Mouse (Mus musculus) CD4-positive, CD25-positive, alpha-beta regulatory T cell, adult 2 months (primary cell): Measurements from ENCODE around the gene Cerk.
"Not testable (repeated sequence)": the region's sequence is repeated elsewhere in the genome, so short reads cannot be mapped to it uniquely, and the experiment has no call there.

ENCODE experiments used
- DNase-seq: peaks from one replicate; pipeline ENCODE4 v3.0.0-alpha.2; 2012; ENCODE audit warnings: low read depth, low spot score

Cerk gene

DNA sequence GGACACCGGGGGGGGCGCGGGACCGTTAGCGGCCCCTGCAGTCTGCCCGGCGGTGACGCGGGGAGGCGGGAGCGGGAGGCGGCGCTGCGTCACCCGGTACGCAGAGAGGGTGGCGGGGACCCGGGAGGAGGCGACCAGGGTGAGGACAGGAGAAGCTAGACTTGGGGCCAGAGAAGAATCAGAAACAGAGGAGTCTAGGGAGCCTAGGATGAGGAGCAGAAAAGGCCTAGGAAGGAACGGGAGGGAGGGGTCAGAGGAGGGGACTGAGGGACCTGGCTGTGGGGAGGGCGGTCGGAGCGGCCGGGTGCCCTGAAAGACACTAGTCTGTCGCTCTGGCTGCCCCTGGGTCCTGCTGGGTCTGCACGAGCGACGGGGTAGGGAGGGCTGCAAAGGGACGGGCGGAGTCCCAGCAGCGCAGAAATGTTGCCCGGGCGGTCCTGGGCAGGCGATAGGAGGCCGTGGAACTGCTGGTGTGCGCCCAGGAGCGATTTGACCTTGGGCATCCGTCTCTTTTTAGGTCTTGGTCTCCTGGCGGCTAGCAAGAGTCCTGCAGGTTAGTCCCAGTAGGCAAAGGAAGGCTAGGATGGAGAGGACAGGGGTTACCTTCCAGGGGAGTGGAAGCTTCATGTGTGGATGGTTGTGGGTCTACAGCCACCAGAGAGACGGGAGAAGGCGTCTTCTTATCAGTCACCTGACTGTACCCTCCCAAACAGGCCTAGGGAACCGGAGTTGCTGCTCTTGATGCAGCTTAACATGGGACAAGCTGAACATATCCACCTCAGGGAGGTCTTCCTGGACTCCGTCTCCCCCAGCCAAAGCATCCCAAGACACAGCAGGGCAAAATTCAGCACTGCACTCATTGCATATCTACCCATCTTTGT, at the start of gene Cerk:
Gene Cerk (minus strand): TSS at position 453 of the 881 bp plus-strand sequence.
- DNase-seq = peak; percentile 81

DNA sequence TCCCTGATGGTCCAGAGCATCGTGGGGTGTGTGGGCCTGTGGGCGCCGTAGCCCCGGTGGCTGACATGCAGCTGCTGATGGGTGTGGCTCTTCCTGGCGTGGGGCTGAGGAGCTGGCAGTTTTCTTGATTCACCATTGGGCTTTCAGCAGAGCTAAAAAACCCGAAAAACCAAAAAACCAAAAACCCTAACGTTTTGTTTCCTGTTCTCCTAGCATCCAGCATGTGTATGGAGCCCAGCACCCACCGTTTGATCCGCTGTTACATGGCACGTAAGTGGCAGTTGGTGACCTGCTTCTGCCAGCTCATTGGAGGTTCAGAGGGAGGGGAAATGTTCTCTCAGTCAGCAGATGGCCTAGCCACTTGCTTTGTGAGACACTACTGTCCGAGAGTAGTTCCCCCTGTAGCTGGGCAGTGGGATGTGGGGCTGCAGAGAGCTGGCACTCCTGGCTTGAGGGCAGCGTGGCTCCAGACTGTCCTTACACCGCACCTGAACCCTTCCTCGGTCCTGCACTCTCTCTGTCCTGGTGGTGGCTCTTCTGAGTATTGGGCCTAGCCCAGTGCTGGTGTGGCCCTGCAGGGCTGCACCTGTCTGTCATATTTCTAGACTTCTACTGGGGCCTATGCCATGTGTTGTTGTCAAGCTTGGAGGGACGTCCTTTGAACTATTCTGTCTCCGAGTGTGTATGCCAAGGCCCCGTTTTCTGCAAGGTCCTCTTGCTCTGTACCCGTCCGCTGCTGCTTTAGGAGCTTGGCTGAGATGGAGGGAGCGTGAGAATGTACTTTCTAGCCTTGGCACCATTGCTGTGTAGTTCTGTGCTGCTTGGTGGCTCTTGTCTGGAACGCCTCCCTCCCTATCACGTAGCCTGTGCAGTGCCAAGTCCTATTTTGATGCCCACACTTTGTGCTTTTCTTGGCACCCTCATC, 48.8 kb upstream of the Cerk start:
- DNase-seq = no peak

DNA sequence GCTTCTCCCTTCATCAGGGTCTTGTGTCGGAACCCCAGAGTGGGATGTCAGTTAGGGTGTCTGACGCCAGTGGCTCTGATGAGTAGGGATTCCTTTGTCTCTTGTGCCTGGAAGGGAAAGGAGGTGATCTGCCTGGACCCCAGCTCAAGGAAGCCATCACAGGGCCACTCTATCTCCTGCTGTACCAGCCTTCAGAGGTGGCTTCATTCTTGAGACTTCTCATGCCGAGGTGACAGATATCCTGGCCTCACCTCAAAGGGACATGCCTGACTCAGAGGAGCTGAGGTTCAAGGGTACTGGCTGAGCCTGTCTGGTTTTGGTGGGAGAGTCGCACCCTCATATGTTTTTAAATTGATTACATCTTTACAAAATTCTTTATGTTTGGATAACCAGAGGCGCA, 48.1 kb upstream of the Cerk start:
- DNase-seq = no peak

DNA sequence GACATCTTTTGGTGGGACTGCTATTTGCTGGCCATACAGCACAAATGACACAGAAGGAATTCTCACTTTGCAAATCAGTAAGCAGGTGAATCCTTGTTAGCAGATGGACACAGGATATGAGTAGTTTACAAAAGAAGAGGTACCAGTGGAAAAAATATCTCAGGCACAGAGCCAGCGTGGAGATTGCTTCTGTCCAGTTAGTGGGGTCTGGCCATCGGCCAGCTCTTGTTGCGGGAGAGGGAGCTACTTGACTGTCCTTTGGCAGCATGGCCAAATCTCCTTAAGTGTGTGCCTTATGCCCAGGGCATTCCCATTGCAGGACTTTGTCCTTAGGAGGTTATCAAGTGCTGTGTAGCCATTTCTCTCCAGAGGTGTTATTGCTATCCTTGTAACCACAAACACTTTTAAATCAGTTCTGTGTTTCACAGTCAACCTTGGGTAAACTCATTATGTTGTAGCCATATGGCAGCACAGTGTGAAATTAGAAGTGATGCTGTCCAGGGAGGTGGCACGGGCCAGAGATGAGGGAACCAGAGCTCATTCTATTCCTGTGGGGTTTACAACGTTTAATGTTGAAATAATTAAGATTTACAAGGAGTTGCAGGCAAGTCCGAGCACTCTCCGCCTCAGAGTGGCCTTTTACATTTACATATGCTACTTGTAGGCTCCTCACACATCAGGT, 46.0 kb upstream of the Cerk start:
- DNase-seq = no peak

DNA sequence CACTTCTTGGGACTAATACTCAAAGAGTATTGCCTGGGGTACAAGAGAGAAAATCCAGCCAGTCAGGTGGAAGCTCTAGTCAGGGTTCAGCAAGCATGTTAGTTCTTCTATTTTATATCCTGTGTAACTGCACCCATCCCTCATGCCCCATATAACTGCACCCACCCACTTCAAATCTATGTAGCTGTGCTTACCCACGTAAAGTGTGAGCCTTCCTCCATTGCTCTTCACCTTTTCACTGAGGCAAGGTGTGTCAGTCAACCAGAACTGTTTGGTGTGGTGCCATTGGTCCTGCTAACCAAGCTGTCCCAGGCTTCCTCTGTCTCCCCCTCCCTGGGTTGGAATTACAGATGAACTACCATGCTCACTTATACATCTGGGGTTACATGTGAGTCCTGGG, 45.2 kb upstream of the Cerk start:
- no peak for DNase-seq

DNA sequence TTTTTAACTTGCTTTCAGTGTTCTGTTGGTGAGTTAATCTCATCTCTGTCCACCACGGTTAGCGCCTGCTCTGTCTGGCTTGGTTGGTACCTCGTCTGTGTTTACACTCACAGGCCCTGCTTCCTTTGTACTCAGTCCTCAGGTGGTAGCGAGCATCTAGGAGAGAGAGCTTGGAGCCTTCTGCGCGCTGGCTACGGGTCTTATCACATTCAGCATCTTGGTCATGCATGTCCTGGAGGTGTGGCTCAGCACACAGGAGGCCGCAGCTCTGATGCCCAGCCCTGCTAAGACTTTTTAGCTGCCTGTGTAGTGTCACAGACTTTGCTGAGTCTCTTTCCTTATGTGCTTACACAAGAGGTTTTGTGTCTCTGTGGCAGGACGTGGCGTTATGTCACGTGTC, 43.7 kb upstream of the Cerk start:
- DNase-seq = no peak

DNA sequence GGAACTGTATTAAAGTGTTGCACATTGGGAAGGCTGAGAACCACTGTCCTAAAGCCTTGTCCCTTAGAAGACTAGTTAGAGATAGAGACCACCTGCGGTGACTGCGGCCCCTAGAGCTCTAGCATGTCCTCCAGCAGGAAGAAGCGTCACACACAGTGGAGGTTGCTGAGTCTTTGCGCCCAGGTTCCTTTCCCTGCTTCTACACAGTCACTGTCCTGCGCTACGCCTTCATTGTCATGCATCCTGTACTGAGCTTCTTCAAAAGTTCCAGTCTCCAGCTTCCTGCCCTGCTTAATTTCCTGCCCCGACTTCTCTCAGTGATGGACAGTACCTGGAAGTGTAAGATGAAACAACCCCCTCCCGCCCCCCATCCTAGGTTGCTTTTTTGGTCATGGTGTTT, 43.1 kb upstream of the Cerk start:
- no peak for DNase-seq

DNA sequence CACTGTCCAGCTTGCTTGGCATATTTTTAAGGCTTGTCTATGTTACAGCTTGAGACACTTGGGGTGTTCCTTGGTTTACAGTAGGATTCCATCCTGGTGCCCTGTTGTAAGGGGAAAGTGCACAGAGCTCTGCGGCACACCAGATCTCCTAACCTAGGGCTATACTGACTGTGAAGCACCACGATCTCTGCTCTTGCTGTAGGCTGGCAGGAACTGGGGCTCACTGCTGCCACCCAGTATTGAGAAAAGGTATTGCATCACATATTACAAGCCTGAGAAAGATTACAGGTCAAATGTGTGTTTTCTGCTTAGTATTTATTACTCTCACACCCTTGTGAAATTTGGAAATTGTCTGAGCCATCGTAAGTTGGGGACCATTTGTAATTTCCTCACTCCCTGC, 42.2 kb upstream of the Cerk start:
- DNase-seq = peak; percentile 82

DNA sequence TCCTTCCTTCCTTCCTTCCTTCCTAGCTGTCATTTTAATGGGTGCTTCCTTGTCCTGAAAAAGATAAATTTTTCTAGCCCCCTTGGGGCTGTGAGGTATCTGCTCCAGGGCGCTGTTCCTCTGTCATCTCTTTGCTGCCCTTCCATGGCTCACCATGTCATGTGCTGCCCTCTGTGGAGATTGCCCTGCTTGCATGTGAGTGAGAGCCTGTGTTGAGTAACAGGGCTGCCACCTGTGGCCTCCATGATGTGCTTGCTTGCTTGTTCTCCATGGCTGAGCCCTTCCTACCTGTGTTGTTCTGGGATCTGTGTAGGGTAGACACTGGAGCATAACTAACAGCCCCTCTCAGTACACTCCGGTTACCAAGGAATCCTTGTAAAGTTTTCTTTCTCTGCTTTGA, 41.0 kb upstream of the Cerk start:
- DNase-seq = no peak

DNA sequence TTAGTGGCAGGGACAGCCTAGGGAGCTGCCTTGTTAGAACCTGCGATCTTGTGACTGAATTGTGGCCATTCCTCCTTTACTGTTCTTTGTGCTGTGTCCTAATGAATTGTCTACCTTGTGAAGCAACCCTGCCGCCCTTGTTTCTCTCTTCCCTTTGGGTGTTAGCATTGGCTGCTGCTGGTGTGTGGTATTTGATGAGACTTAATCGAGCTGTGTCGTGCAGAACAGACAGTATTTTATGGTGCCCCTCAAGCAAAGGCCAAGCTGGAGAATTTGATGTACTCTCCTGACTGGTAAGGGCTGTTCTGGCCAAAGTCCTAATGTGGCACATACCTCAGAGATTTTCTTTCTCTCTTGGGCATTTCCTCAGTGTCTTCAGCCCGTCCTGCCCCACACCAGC, 40.3 kb upstream of the Cerk start:
- DNase-seq = no peak

DNA sequence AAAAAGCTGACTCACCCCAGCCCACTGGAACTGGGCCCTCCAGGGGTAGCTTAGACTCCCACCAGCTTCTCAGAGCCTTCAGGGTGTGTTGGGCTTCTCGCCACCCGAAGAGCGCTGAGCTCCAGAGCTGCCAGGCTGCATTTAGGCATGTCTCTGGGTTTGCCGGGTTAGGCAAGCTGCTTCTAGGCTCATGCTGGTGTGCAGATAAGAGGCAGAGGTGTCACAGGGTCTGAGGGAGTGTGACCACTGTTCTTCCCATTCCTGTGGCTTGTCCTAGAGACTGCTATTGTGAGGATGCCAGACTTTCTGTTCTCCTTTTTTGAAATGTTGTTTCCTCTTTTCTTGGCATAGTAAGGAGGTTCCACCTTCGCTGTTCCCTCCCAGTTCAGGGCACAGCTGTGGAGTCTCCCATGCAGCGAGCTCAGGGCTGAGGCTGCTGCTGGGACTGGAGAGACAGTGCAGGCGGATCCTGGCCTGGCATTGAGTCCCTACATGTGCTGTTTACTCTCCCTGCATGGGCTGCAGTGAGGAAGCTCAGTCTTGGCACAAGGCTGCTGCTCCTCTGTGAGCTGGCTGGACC, 39.1 kb upstream of the Cerk start:
- no peak for DNase-seq

DNA sequence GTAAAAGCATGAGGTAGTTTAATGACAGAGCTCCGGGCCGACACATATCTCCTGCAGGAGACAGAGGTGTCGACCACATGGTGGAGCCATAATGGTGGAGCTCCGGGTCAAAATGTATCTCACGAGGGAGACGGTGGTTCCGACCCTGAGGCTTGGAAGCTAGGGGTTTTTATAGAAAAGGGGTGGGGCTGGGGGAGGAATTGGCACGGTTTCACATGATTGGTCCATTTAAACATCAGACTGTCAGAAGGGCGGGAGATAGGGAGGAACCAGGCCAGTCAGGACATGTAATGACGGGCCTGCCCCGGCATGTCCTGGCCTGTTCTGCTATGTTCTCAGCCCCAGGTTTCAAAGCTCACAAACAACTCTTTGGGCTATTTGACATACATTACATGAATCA, 36.0 kb upstream of the Cerk start:
- not testable (repeated sequence) for DNase-seq

DNA sequence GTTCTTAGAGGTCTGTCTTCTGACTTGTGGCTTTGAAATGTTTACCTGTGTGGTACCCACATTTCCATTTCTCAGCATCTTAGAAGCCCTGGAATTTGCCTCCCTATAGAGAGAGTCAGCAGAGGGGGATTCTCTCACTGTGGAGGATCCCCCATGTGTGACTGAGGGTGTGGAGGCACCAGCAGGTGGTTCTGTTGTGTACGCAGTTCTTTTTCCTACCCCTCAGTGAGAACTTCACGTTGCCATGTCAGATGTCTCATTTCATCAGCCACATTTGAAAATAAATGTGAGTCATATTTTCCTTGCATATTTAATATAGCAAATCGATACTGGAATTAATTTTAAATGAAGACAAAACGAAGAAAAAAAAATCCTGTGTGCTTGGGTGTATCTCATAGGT, 35.4 kb upstream of the Cerk start:
- DNase-seq = no peak

DNA sequence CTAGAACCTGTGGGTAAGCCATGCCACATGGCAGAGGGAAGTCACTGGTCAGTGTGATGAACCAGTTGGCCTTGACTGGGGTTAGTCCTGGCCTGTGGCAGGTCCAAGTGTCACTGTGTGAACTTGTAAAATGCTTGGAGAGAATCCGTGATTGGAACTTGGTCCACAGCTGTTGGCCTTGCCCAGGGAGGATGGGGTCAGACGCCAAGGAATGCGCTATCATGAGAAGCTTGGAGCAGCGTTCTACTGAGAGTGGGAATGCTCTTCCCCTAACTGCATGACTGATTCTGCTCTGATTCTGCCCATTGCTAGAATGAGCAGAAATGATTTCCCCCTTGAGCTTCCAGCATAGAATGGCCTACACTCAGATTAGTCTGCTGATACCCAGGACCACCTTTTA, 34.8 kb upstream of the Cerk start:
- DNase-seq = no peak

DNA sequence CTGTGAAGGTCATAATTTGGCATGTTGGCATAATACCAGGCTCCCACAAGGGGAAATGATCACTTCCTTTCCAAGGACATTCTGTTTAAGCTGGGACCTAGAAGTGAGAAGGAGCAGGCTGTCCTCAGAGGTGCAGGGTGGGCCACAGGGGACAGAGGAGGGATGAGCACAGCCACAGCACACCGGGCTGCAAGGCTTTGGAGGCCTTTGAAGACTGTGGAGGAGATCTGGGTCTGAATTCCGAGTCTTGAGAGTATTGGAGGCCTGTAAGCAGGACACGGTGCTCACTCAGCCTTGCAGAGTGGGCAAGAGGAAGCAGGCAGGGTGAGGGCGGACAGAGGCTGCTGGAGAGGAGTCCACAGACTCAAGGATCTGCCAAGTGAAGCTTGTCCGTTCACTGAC, 34.3 kb upstream of the Cerk start:
- no peak for DNase-seq

DNA sequence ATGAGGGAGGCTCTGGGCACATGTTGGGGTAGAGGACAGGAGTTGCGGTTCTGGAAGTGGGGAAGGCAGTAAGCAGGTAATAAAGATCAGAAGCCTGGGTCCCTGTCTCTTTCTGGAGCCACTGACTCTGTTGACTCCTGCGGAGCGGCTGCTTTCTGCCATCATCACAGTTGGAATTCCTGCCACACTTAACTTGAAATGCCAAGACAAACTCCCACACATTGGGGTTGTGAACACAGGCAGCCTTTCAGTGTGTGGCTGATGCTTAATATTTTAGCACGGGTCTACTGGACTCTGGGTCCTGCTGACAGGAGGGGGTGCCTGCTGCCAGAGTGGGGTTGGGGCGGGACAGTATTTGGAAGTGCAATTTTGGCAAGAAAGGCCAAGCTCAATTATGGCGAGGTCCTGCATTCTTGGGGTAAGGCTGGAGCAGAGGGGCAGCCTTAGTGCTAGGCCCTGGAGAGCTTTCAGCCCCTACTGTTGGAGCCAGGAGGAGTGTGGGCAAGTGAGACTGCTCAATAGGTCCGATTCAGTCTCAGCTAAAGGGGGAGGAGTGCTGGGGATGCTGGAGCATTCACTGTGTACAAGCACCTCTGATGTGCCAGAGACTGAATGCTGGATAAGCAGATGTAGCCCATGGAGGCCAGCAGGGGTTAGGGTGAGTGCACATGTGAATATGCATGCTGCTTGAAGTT, 33.7 kb upstream of the Cerk start:
- DNase-seq = no peak

DNA sequence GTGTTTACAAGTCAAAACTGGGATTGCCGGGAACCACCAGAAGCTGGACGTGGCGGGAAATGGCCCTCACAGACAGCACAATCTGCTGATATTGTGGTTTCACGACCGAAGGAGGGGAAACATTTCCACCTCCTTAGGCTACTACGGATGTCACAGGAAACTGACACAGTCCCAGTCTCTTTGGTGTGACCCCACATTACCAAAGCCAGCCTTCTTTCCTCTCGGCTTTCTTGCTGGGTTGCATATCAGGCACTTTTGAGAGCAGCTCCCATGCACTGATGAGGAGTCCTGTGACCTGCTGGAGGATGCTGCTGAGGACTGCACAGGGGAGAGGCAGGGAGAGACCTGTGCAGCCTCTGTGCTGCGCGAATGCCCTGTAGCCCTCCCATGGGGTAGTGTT, 30.7 kb upstream of the Cerk start:
- not testable (repeated sequence) for DNase-seq

DNA sequence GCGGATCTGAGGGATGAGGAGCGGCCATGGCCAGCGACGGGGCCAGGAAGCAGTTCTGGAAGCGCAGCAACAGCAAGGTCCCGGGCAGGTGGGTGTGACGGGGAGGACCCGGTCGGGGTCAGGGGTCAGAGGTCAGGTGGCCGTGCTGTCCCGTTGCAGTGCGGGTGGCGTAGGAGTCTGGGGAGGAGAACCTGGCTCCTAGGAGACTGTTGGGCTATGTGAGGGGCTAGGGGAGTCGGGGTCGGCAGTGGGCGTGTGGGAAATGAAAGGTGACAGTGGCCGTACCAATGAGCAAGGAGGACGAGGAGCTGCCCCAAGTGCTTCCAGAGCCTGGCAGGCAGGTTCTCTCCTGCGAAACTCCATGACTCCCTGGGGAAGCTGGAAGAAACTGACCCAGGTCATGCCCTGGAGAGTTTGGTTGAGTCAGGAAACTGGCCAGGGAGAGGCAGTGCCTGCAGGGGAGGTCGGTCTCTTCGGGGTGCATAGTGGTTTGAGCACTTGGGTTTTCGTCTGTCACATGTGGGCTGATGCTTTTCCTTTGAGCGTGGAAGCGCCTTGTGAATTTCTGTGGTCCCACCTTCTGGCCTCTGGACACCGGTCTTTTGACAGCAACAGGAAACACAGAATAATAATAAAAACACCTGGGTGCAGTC, 28.7 kb upstream of the Cerk start:
- no peak for DNase-seq

DNA sequence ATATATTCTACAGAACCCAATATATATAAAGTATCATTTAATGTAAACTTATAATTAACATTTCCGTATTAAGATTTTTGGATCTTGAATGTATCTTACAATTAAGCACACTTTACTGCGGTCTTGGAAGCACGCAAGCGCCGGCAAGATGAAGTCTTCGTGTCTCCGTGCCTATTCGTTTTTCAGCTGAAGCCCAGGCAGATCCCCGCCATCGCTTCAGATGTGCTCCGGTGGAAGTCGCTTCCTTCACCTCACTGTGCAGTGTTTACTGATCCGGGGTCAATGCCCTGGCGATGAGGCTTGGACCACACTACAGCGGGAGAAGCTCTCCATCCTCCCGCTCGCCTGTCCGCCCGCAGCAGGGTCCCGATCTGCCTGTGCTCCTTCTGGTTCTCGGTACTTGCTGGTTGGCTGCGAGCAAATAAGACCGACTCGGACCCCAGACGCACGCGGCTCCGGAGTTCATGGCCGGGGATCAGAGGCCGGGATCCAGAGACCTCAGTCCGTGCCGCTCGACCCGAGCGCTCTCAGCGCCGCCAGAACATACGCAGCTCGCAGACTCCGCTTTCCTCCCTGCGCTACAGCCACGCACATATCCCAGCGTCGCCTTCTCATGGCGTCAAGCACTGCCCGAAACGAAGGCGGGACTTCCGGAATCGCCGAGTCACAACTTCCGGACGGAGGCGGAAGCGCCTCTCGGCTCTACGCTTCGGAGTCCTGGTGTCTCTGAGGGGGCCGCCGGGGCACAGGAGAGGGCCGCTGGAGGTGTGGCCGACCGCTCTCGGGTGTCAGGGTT, 28.0 kb upstream of the Cerk start, which contains the start of gene Tbc1d22a:
Gene Tbc1d22a (plus strand): TSS at position 707 of the 796 bp plus-strand sequence.
- DNase-seq = peak; percentile 96

DNA sequence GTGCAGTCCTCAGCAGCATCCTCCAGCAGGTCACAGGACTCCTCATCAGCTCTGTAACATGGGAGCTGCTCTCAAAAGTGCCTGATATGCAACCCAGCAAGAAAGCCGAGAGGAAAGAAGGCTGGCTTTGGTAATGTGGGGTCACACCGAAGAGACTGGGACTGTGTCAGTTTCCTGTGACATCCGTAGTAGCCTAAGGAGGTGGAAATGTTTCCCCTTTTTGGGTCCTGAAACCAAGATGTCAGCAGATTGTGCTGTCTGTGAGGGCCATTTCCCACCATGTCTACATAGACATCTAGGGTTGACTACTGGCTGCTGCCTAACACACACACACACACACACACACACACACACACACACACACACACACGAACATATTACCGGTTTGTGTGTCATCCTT, 26.3 kb upstream of the Cerk start:
- not testable (repeated sequence) for DNase-seq
